In genomic region chr7:98160041-98160740, GRCm38 (mm10) we compare ENCODE assay signal across 12 mouse cellular contexts. TPM values are rescaled to one million over a fixed set of nuclear protein-coding genes. Genes with fewer than 3 reads are reported as not detected.
DNase-seq lines count a peak whose midpoint lies in the region; ATAC-seq and TF ChIP-seq lines count a peak whose summit lies in the region.
"Had no signal": no experiment of that assay in that cellular context is flagged by ENCODE, and none has a peak within 500 bp of the region (broad histone marks: within the 10 kb centered on the region; RNA-seq: fewer than 3 reads in every experiment).

No protein-coding gene starts in this region.

- peaks cover 85% of the 10 kb centered on the region for H3K4me1 ChIP-seq in heart, embryonic 10.5 days
- peaks cover 63% of the 10 kb centered on the region for H3K4me1 ChIP-seq in intestine, embryonic 15.5 days (replicated peaks)
- H3K4me1 ChIP-seq in lung, embryonic 14.5 days (ENCODE audit: insufficient read depth): peaks cover 45% of the 10 kb centered on the region

- H3K9ac ChIP-seq in intestine, embryonic 15.5 days: no peak overlapping the region
- H3K9ac ChIP-seq in lung, embryonic 14.5 days: no peak overlapping the region; the same call in 1 of the 2 replicates

- H3K4me3 ChIP-seq in heart, embryonic 10.5 days: 0 out of 2 replicates have a peak overlapping the region, but pooled peaks have one; percentile 6
- H3K4me3 ChIP-seq in intestine, embryonic 15.5 days (replicated peaks): no peak overlapping the region
- H3K4me3 ChIP-seq in lung, embryonic 14.5 days (ENCODE audit: low read depth, low read length): no peak overlapping the region

- no peak overlapping the region for H3K4me2 ChIP-seq in intestine, embryonic 15.5 days (replicated peaks)
- H3K4me2 ChIP-seq in lung, embryonic 14.5 days: no peak overlapping the region

- WGBS in heart, embryonic 10.5 days: 39% methylated on average over 8 of the region's 8 CpGs
- 41% methylated on average over 8 of the region's 8 CpGs for WGBS in intestine, embryonic 15.5 days
- WGBS in lung, embryonic 14.5 days: 15% methylated on average over 8 of the region's 8 CpGs

- peak overlapping the region; percentile 80 for H3K27ac ChIP-seq in heart, embryonic 10.5 days
- H3K27ac ChIP-seq in intestine, embryonic 15.5 days: peak overlapping the region; percentile 59; the same call in 1 of the 2 replicates
- peak overlapping the region; percentile 40 for H3K27ac ChIP-seq in lung, embryonic 14.5 days (ENCODE audit: low read depth)

- ATAC-seq in intestine, embryonic 15.5 days: no peak
- peak; percentile 16; the same call in 1 of the 2 replicates for ATAC-seq in lung, embryonic 14.5 days (ENCODE audit: insufficient read depth)

- no peak for DNase-seq in heart, embryonic 10.5 days (ENCODE audit: low spot score)
- DNase-seq in heart, adult 9 months (ENCODE audit: low spot score in 2 of 2): no peak
- DNase-seq in 3T3-L1 (ENCODE audit: low read depth, low spot score): peak; percentile 37
- peak; percentile 69 for DNase-seq in lung, embryonic 14.5 days
- no peak for DNase-seq in testis, postnatal 14 days (ENCODE audit: low spot score)
- no peak for DNase-seq in gastrocnemius, postnatal 25 days
- no peak for DNase-seq in embryo, embryonic 10.5 days (ENCODE audit: low spot score)
- DNase-seq: cerebellum, adult 18-20 months; spleen, adult 18-20 months had no signal

- H3K9me3 ChIP-seq in heart, embryonic 10.5 days: no peaks in the 10 kb centered on the region
- H3K9me3 ChIP-seq in intestine, embryonic 15.5 days: no peaks in the 10 kb centered on the region
- no peaks in the 10 kb centered on the region for H3K9me3 ChIP-seq in lung, embryonic 14.5 days (ENCODE audit: low read depth, low read length)

- no peak for TF ChIP-seq CTCF in lung, embryonic 14.5 days (IDR thresholded peaks at IDR 0.05; ENCODE audit: low read depth)

- no peaks in the 10 kb centered on the region for H3K27me3 ChIP-seq in heart, embryonic 10.5 days (ENCODE audit: insufficient read depth, poor library complexity, severe bottlenecking)
- H3K27me3 ChIP-seq in intestine, embryonic 15.5 days (replicated peaks): no peaks in the 10 kb centered on the region
- H3K27me3 ChIP-seq in lung, embryonic 14.5 days (ENCODE audit: insufficient read depth, low read length): no peaks in the 10 kb centered on the region

- H3K36me3 ChIP-seq in heart, embryonic 10.5 days: no peaks in the 10 kb centered on the region
- H3K36me3 ChIP-seq in intestine, embryonic 15.5 days: no peaks in the 10 kb centered on the region
- no peaks in the 10 kb centered on the region for H3K36me3 ChIP-seq in lung, embryonic 14.5 days (ENCODE audit: insufficient read depth)

RNA-seq across cellular contexts. Expression of gene Omp, which starts 14.9 kb away (rescaled TPM):
- polyA plus RNA-seq in heart, embryonic 10.5 days (2016; fragmentation: Nextera tagmentation; extraction: Ambion mirVana): 0.33 TPM in 2 replicates
- 0.23 and 0.49 TPM in 2 replicates for polyA plus RNA-seq in intestine, embryonic 15.5 days (2015; fragmentation: Nextera tagmentation; extraction: Ambion mirVana)
- polyA plus RNA-seq in lung, embryonic 14.5 days (2014; fragmentation: Nextera tagmentation; extraction: Ambion mirVana): 0.33 TPM in 1 of 2 replicates, not detected in the other
- total RNA-seq in gastrocnemius, postnatal 25 days (2021): under 1 TPM in 1 of 2 experiments, not detected in 1; 0.11 TPM

RNA-seq across cellular contexts. Expression of gene Capn5, which starts 17.9 kb away (rescaled TPM):
- polyA plus RNA-seq in heart, embryonic 10.5 days (2016; fragmentation: Nextera tagmentation; extraction: Ambion mirVana): 9.4 and 11.0 TPM in 2 replicates
- polyA plus RNA-seq in intestine, embryonic 15.5 days (2015; fragmentation: Nextera tagmentation; extraction: Ambion mirVana): 10.2 TPM in 2 replicates
- polyA plus RNA-seq in lung, embryonic 14.5 days (2014; fragmentation: Nextera tagmentation; extraction: Ambion mirVana): 4.5 and 5.4 TPM in 2 replicates
- 1 to 10 TPM; 1.6 to 2.4 TPM for total RNA-seq in gastrocnemius, postnatal 25 days (2021)

RNA-seq across cellular contexts. Expression of gene B3gnt6, which starts 39.1 kb away (rescaled TPM):
- 0.06 TPM in 1 of 2 replicates, not detected in the other for polyA plus RNA-seq in heart, embryonic 10.5 days (2016; fragmentation: Nextera tagmentation; extraction: Ambion mirVana)
- 0.05 and 0.06 TPM in 2 replicates for polyA plus RNA-seq in intestine, embryonic 15.5 days (2015; fragmentation: Nextera tagmentation; extraction: Ambion mirVana)
- polyA plus RNA-seq in lung, embryonic 14.5 days (2014; fragmentation: Nextera tagmentation; extraction: Ambion mirVana): not detected in 2 replicates
- total RNA-seq in gastrocnemius, postnatal 25 days (2021): not detected
- total RNA-seq: CH12.LX; heart, postnatal 14 days had no signal

RNA-seq across cellular contexts. Expression of gene Myo7a, which starts 40.9 kb away (rescaled TPM):
- 16.4 and 17.3 TPM in 2 replicates for polyA plus RNA-seq in heart, embryonic 10.5 days (2016; fragmentation: Nextera tagmentation; extraction: Ambion mirVana)
- polyA plus RNA-seq in intestine, embryonic 15.5 days (2015; fragmentation: Nextera tagmentation; extraction: Ambion mirVana): 21.5 and 25.7 TPM in 2 replicates
- 15.0 and 15.3 TPM in 2 replicates for polyA plus RNA-seq in lung, embryonic 14.5 days (2014; fragmentation: Nextera tagmentation; extraction: Ambion mirVana)
- total RNA-seq in gastrocnemius, postnatal 25 days (2021): 1 to 10 TPM; 2.8 to 3.5 TPM

Comparison
In these comparisons a context has a peak if more than half of its experiments do, and no peak if none do; other contexts are left out.
1. DNase-seq: peak in 3T3-L1 (single experiment) and lung, embryonic 14.5 days (single experiment); none in heart, embryonic 10.5 days (single experiment), heart, adult 9 months (0 of 2), testis, postnatal 14 days (single experiment), gastrocnemius, postnatal 25 days (single experiment) and embryo, embryonic 10.5 days (single experiment).
2. Peak in every context shown above with its lines, with median percentiles within 50 percentile points of each other: H3K27ac ChIP-seq.